Mouse (Mus musculus) adrenal gland, postnatal 4 days (tissue): ENCODE results near the gene Hs3st1. TPM values are rescaled to one million over a fixed set of nuclear protein-coding genes. Genes with fewer than 3 reads are reported as not detected.
A peak's percentile ranks its signal among the peaks of the same experiment; 100 is the strongest.

ENCODE experiments used
- DNase-seq, 2 experiments: peaks; one replicate each; pipeline ENCODE4 v3.0.0; 2021 to 2022; ENCODE audit warnings: low spot score in 2 of 2, mixed read lengths in 2 of 2
- total RNA-seq, 2 experiments: library from RNA; stranded (reverse); gene quantifications; 2 replicates each; pipeline ENCODE4 v1.2.3; 2021

Gene Hs3st1
- total RNA-seq, 2 experiments from 2014 or later, result 13.8 to 15.0 TPM

- DNase-seq, result peak; percentile 71 to 74
Observed at GRCm38 (mm10) chr5:39643924-39644826, 111.1 kb downstream of the Hs3st1 start.

- no peak for DNase-seq
Observed at GRCm38 (mm10) chr5:39643260-39643923, 111.9 kb downstream of the Hs3st1 start.

GRCm38 (mm10) chr5:39642222-39642770, 113.0 kb downstream of the Hs3st1 start:
- DNase-seq, result no peak

- DNase-seq, result peak in 1 of 2 experiments; percentile 49
Observed at GRCm38 (mm10) chr5:39639438-39640177, 115.7 kb downstream of the Hs3st1 start.

- DNase-seq, result no peak
Observed at GRCm38 (mm10) chr5:39638926-39639325, 116.3 kb downstream of the Hs3st1 start.

- no peak for DNase-seq
Observed at GRCm38 (mm10) chr5:39637874-39638273, 117.4 kb downstream of the Hs3st1 start.

- DNase-seq, result no peak
Observed at GRCm38 (mm10) chr5:39636090-39636489, 119.2 kb downstream of the Hs3st1 start.

- no peak for DNase-seq
Observed at GRCm38 (mm10) chr5:39634300-39635047, 120.8 kb downstream of the Hs3st1 start.

GRCm38 (mm10) chr5:39633206-39633605, 122.1 kb downstream of the Hs3st1 start:
- no peak for DNase-seq

- no peak for DNase-seq
Observed at GRCm38 (mm10) chr5:39630841-39631240, 124.4 kb downstream of the Hs3st1 start.

- DNase-seq, result no peak
Observed at GRCm38 (mm10) chr5:39625037-39625473, 130.2 kb downstream of the Hs3st1 start.

GRCm38 (mm10) chr5:39624218-39624590, 131.1 kb downstream of the Hs3st1 start:
- DNase-seq, result no peak

- DNase-seq, result no peak
Observed at GRCm38 (mm10) chr5:39623304-39624217, 131.7 kb downstream of the Hs3st1 start.

- DNase-seq, result no peak
Observed at GRCm38 (mm10) chr5:39620206-39620866, 134.9 kb downstream of the Hs3st1 start.

GRCm38 (mm10) chr5:39617354-39617977, 137.8 kb downstream of the Hs3st1 start:
- no peak for DNase-seq

GRCm38 (mm10) chr5:39615202-39615601, 140.1 kb downstream of the Hs3st1 start:
- DNase-seq, result no peak

- DNase-seq, result no peak
Observed at GRCm38 (mm10) chr5:39613534-39613933, 141.7 kb downstream of the Hs3st1 start.

GRCm38 (mm10) chr5:39612240-39612639, 143.0 kb downstream of the Hs3st1 start:
- no peak for DNase-seq
